Mouse (Mus musculus): ENCODE measurements around the gene Eif5a.

- TF ChIP-seq CTCF (IDR thresholded peaks at IDR 0.05; ENCODE audit: low read depth) (no peak), EP300 (IDR thresholded peaks at IDR 0.05; ENCODE audit: low read depth) (no peak)
Observed at GRCm38 (mm10) chr11:69932254-69932653, 10.5 kb upstream of the Eif5a start.

Data from heart, postnatal 0 days (tissue).